Mouse (Mus musculus) CH12.LX (cell line): ENCODE data around the gene Efcab2. TPM values are rescaled to one million over a fixed set of nuclear protein-coding genes. Genes with fewer than 3 reads are reported as not detected.

Source experiments
- DNase-seq: peaks from one replicate; pipeline ENCODE4 v3.0.0-alpha.2; 2013; ENCODE audit errors: extremely low read depth
- H3K27ac ChIP-seq: 2 replicates; pipeline ENCODE4 v1.5.1; 2012; ENCODE audit warnings: low read depth, mild to moderate bottlenecking, control low read depth, moderate library complexity; ENCODE audit not compliant: insufficient read depth
- H3K27me3 ChIP-seq: replicated peaks from 2 replicates; pipeline ENCODE3; 2012; ENCODE audit warnings: inconsistent platforms
- H3K36me3 ChIP-seq, 2 experiments: replicated peaks in 1 of 2; 2 replicates each; pipeline versions ENCODE3 to v1.6.1; 2012; ENCODE audit warnings: inconsistent platforms in 1 of 2, low read length in 1 of 2, mild to moderate bottlenecking in 1 of 2, mixed read lengths in 1 of 2, moderate library complexity in 1 of 2; ENCODE audit not compliant: control insufficient read depth in 1 of 2, insufficient read depth in 1 of 2
- H3K4me1 ChIP-seq, 2 experiments: 2 replicates each; pipeline ENCODE4 v1.6.1; 2012; ENCODE audit warnings: inconsistent platforms in 1 of 2, moderate library complexity in 1 of 2; ENCODE audit not compliant: insufficient read depth in 2 of 2, control insufficient read depth in 1 of 2
- H3K4me2 ChIP-seq: 2 replicates; pipeline ENCODE4 v1.6.1; 2012; ENCODE audit warnings: low read depth, mild to moderate bottlenecking, control low read depth; ENCODE audit not compliant: poor library complexity, insufficient read depth, severe bottlenecking
- H3K4me3 ChIP-seq, 3 experiments: fragments of 150-350 bp in 1 of 3; sonication (generic) in 1 of 3; replicated peaks in 1 of 3; 2 replicates each; pipeline versions ENCODE3 to v1.5.1; 2011 to 2012; ENCODE audit warnings: low read depth in 2 of 3, low read length in 2 of 3, mild to moderate bottlenecking in 2 of 3, moderate library complexity in 2 of 3, control low read depth in 1 of 3, improper control_type of control experiment in 1 of 3, inconsistent platforms in 1 of 3, mixed read lengths in 1 of 3; ENCODE audit not compliant: poor library complexity in 1 of 3
- H3K79me2 ChIP-seq: replicated peaks from 2 replicates; pipeline ENCODE4 v1.6.1; 2012; ENCODE audit warnings: mild to moderate bottlenecking, moderate library complexity; ENCODE audit not compliant: control insufficient read depth, poor library complexity, insufficient read depth, severe bottlenecking; ENCODE audit errors: extremely low read depth
- H3K9ac ChIP-seq: 2 replicates; pipeline ENCODE4 v1.6.1; 2012; ENCODE audit warnings: low read depth, mild to moderate bottlenecking, control low read depth, moderate library complexity; ENCODE audit not compliant: insufficient read depth
- H3K9me3 ChIP-seq: replicated peaks from 2 replicates; pipeline ENCODE3; 2012; ENCODE audit warnings: low read length, inconsistent platforms, mixed read lengths
- E2F4 ChIP-seq: IDR thresholded peaks from 2 replicates; pipeline ENCODE4 v1.6.1; 2011; ENCODE audit warnings: low read depth, low read length, improper control_type of control experiment; ENCODE audit not compliant: insufficient replicate concordance
- ZNF384 ChIP-seq: IDR thresholded peaks from 2 replicates; pipeline ENCODE4 v1.6.1; 2012; ENCODE audit warnings: low read depth, low read length, improper control_type of control experiment, inconsistent platforms
- dilution Hi-C: fragments of 300-500 bp; cut with MboI; formaldehyde crosslinking; loops from 2 replicates; pipeline ENCODE4 v1.14.3; 2020; ENCODE audit warnings: low sequenced_read_pairs; ENCODE audit not compliant: extremely low pct_unique_long_range_greater_than_20kb, extremely low pct_ligation_motif_present
- in situ Hi-C: fragments of 300-500 bp; cut with MboI; formaldehyde crosslinking; loops from 3 replicates; pipeline ENCODE4 v1.14.3; 2019; ENCODE audit warnings: low sequenced_read_pairs, low pct_ligation_motif_present, low pct_unique_long_range_greater_than_20kb, mixed read lengths
- polyA plus RNA-seq: library from polyadenylated mRNA; unstranded; fragments of >175 nt; gene quantifications from 2 replicates; pipeline ENCODE4 v1.2.1, GENCODE M21; 2012; ENCODE audit warnings: low read depth; ENCODE audit not compliant: insufficient read length
- total RNA-seq, 2 experiments: library from RNA; depleted of rRNA; stranded (reverse); fragments of 300-350 nt in 1 of 2; fragments of >200 nt in 1 of 2; gene quantifications; 2 replicates each; pipeline ENCODE4 v1.2.3; 2012 to 2014

Efcab2 gene
- total and polyA plus RNA-seq, 3 experiments, result 1.2 to 3.2 (median 1.8) TPM

GRCm38 (mm10) chr1:178530301-178531078, 124.6 kb downstream of the Efcab2 start:
- Histone ChIP-seq H3K4me2 (no peak overlapping the region), H3K9me3 (peaks cover 30% of the 10 kb centered on the region), H3K4me1 (no peaks in the 10 kb centered on the region; a peak in 1 of 4 replicates), H3K27ac (no peak overlapping the region), H3K36me3 (no peaks in the 10 kb centered on the region), H3K27me3 (no peaks in the 10 kb centered on the region), H3K9ac (no peak overlapping the region), H3K79me2 (no peaks in the 10 kb centered on the region), H3K4me3 (no peak overlapping the region)
- no peak for DNase-seq
- in situ Hi-C loops (no loop called here), dilution Hi-C loops (no loop called here)
- no peak for TF ChIP-seq E2F4
- no peak for TF ChIP-seq ZNF384

Other genes starting within 250 kb of the Efcab2 start
- gene Desi2, start 218.7 kb upstream of the Efcab2 start, total RNA-seq (2012; rRNA removed), result 10.4 and 11.1 TPM in 2 replicates
- 31.2 and 32.9 TPM in 2 replicates for gene Desi2, start 218.7 kb upstream of the Efcab2 start, total RNA-seq (2014; rRNA removed)
- 11.7 and 14.7 TPM in 2 replicates for gene Desi2, start 218.7 kb upstream of the Efcab2 start, polyA plus RNA-seq
- gene Cox20, start 87.0 kb upstream of the Efcab2 start, total RNA-seq (2012; rRNA removed), result 9.9 and 15.3 TPM in 2 replicates
- 19.1 and 23.9 TPM in 2 replicates for gene Cox20, start 87.0 kb upstream of the Efcab2 start, total RNA-seq (2014; rRNA removed)
- gene Cox20, start 87.0 kb upstream of the Efcab2 start, polyA plus RNA-seq, result 21.2 and 26.0 TPM in 2 replicates
- gene Hnrnpu, start 68.3 kb upstream of the Efcab2 start, total RNA-seq (2012; rRNA removed), result 346 and 491 TPM in 2 replicates
- 359 and 397 TPM in 2 replicates for gene Hnrnpu, start 68.3 kb upstream of the Efcab2 start, total RNA-seq (2014; rRNA removed)
- gene Hnrnpu, start 68.3 kb upstream of the Efcab2 start, polyA plus RNA-seq, result 853 and 911 TPM in 2 replicates
- under 0.01 TPM in 1 of 2 replicates, not detected in the other for gene Kif26b, start 123.0 kb downstream of the Efcab2 start, total RNA-seq (2012; rRNA removed)
- gene Kif26b, start 123.0 kb downstream of the Efcab2 start, total RNA-seq (2014; rRNA removed), result not detected in 2 replicates
- 0.09 and 0.10 TPM in 2 replicates for gene Kif26b, start 123.0 kb downstream of the Efcab2 start, polyA plus RNA-seq